Mouse (Mus musculus) lung, postnatal 25 days (tissue): ENCODE results near the gene Pi16.
"Not testable (repeated sequence)": the region's sequence is repeated elsewhere in the genome, so short reads cannot be mapped to it uniquely, and the experiment has no call there.

Source experiments
- DNase-seq: peaks from one replicate; pipeline ENCODE4 v3.0.0; 2022; ENCODE audit warnings: low spot score

Pi16 gene

GRCm38 (mm10) chr17:29317380-29317779 lies at the start of gene Pi16:
Gene Pi16, plus strand, starts transcription at chr17:29317680.
- not testable (repeated sequence) for DNase-seq

- peak; percentile 50 for DNase-seq
Observed at GRCm38 (mm10) chr17:29267931-29268681, 49.4 kb upstream of the Pi16 start.

DNA sequence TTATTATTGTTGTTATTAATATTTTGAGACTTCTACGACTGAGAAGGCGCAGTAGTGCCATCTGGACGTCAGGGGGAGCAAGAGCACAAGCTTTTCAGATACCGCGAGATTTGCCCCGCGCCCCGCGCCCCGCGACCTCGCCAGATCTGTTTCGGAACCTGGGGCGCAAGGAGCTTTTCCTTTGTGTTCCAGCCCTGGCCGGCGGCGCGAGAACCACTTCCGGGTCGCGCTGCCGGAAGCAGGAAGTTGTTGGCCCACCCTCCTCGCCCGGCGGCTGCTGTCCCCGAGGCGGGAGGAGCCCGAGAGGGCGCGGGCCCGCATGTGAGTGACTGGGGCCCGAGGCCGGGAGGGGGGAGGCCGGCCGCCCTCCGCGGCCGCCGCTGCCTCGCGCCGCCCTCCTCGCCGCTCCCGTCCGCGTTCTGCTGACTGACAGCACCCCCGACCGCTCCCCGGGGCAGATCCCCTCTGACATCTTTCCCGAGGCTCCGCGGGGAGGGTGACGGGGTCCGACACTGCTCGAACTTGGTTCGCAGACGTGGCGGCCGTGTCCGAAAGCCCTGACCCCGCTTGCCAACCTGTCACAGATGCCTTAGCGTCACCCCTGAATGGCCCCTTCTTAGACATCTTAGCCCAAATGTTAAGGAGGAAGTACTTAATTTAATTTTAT lies 48.7 kb upstream of the Pi16 start, which contains the start of gene BC004004:
BC004004 (plus strand) TSS at position 107 of the 667 bp plus-strand sequence.
- DNase-seq, result peak; percentile 97

DNA sequence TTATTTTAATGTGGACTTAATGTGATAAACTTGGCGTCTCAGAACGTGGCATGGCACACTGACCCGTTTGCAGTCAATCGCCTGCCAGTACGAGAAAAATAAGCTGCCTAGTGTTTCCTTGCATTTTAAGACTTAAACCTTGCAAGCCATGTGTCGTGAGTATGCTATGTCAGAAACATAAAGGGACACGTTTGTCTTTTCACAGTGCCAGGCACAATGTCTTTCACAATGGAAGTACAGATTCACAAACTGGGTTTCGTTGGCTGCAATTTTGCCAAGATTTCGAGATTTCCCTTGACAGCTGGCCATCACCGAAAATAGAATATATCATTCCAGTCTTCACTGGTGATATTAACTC lies 48.2 kb upstream of the Pi16 start:
- no peak for DNase-seq

DNA sequence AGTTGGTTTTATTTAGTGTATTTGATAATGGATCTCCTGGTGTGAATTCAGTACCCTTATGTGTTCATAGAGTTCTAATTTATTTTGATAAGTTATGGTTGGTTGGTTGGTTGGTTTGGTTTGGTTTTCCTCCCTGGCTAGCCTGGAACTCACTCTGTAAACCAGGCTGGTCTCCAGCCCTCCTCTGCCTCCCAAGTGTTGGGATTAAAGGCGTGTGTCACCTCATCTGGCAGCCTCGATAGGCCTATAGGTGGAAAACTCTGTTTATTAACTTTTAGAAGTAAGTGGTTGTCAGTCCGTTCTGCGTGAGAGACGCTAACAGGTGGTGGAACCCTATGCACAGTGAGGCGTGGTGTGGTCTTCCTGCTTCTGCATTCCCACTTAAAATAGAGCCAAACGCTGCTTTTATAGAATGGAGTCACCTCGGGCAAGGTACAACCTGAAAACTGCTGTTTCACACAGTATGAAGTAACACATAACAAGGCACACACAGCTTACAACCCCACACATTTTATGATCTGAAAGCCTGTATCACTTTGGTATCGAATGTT lies 47.3 kb upstream of the Pi16 start:
- no peak for DNase-seq

- no peak for DNase-seq
Observed at GRCm38 (mm10) chr17:29273156-29273555, 44.3 kb upstream of the Pi16 start.

DNA sequence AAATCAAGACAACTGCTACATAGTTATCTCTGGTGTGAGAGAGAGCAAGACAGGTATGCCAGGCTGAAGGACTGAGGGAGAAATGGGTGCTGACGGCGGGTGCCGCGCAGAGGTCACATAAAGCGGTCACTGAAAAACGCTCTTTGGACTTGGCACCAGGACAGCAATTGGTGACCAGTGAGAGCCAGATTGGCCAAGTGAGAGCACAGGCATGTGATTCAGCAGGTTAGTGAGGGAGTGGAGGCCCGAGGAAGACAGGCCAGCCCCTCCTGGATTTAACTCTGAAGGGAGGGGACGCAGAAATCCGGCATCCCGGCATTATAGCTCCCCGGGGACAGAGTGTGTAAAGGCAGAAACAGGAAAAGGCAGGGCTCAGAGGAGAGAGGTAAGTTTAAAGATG lies 43.6 kb upstream of the Pi16 start:
- peak; percentile 54 for DNase-seq

DNA sequence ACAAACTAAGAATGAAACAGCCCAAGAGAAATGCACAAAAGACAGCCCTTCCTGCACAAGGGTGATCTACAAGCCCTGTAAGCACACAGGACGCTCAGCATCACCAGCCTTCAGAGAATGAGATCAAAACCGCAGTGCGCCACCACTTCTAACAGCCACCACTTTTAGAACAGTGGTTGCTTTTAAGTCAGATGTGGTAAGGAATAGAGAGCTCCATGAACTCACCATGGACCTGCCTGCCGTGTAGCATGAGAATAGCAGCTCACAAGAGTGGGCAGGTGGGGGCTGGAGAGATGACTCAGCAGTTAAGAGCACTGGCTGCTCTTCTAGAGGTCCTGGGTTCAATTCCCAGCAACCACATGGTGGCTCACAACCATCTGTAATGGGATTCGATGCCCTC lies 37.1 kb upstream of the Pi16 start:
- no peak for DNase-seq

GRCm38 (mm10) chr17:29281541-29281940 lies 35.9 kb upstream of the Pi16 start:
- no peak for DNase-seq

DNA sequence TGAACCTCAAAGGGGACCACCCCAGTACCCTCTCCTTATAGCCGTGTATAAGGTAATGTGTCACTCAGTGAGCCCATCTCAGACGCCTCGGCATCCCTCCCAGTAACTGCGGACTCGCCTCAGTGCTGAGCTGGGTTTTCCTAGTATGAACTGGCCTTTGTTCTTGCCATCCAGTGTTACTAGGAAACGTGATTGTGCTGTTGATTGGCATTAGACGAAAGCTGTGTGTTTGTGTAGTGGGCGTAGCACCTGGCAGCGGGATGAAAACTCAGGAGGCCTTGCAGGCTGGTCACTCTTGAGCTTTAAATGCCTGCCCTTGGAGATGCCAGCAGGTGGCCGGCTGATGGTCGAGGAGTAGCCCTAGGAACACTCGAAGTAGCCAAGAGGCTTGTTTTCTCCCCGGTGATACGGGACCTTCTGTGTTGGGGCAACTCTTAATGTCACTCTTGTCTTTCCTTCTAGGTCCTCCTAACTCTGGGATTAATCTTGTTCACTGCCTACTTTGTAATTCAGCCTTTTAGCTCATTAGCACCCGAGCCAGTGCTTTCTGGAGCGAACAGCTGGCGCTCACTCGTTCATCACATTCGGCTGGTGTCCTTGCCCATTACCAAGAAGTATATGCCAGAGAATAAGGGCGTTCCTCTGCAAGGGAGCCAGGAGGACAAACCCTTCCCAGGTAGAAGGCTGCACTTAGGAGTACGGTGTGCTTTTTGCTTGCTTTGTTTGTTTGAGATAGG lies 35.1 kb upstream of the Pi16 start:
- DNase-seq, result no peak

DNA sequence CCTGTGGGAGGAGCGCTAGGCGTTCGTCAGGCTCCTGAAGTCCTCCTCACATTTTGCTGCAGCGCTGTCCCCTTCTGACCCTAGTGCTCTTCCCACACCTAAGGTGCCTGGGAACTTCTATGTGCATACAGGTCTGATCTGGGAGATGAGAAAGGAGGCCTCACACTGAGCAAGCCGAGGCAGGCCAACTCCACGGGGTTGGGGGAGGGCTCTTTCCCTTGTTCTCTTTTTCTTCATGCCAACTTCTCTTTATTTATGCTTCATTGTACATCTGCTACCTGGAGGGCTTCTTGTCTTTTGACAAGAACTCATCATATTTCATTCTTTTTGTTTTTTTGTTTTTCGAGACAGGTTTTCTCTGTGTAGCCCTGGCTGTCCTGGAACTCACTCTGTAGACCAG lies 25.7 kb upstream of the Pi16 start:
- DNase-seq, result no peak

- no peak for DNase-seq
Observed at GRCm38 (mm10) chr17:29292996-29293395, 24.5 kb upstream of the Pi16 start.

- DNase-seq, result no peak
Observed at GRCm38 (mm10) chr17:29293807-29294605, 23.5 kb upstream of the Pi16 start.

GRCm38 (mm10) chr17:29295835-29296234 lies 21.6 kb upstream of the Pi16 start:
- no peak for DNase-seq

- DNase-seq, result no peak
Observed at GRCm38 (mm10) chr17:29297321-29297720, 20.2 kb upstream of the Pi16 start.

DNA sequence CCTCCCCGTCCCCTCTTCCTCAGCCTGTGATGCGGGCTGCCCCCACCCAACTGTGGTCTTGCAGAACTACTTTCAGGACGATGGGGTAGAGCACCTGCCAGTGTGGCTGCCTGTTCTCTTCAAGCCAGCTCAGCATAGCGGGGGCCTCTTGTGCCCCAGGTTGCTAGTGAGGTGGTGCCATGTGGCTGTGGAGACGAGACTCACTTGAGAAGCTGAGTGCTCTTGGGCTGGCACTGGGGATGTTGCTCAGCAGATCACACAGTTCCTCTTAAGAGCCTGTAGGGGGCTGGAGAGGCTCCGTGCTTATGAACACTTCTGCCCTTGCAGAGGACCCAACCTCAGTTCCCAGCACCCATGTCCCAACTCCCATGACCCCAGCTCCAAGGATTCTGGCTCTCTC lies 19.7 kb upstream of the Pi16 start:
- DNase-seq, result no peak

GRCm38 (mm10) chr17:29299282-29299681 lies 18.2 kb upstream of the Pi16 start:
- no peak for DNase-seq

- DNase-seq, result no peak
Observed at GRCm38 (mm10) chr17:29300926-29301325, 16.6 kb upstream of the Pi16 start.

- no peak for DNase-seq
Observed at GRCm38 (mm10) chr17:29301421-29301820, 16.1 kb upstream of the Pi16 start.

- DNase-seq, result no peak
Observed at GRCm38 (mm10) chr17:29302149-29302548, 15.3 kb upstream of the Pi16 start.

DNA sequence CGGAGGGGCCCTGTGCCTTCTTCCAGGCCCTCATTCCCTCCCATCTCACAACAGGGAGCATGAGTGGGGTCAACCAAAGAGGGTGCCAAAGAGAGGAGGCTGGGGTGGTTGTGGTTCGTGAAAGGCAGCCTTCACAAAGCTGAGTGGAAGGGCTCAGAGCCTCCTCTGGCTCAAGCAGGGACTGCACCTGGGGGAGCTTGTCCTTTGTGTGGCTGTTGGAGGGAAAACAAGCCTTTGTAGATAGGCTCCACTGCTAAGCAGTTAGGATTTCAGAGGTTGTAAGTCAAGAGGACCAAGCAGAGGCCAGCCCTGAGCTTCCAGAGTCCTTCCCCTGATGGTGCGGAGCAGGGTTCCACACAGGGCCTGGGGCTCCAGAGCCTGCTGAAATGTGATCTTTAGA lies 14.4 kb upstream of the Pi16 start:
- no peak for DNase-seq

- DNase-seq, result no peak
Observed at GRCm38 (mm10) chr17:29303856-29304255, 13.6 kb upstream of the Pi16 start.
